Mouse (Mus musculus): ENCODE results near the gene Slpi. TPM values are rescaled to one million over a fixed set of nuclear protein-coding genes. Genes with fewer than 3 reads are reported as not detected.

The Slpi gene
- polyA plus RNA-seq, 1 experiment from 2014 or later, result 0.66 TPM

DNA sequence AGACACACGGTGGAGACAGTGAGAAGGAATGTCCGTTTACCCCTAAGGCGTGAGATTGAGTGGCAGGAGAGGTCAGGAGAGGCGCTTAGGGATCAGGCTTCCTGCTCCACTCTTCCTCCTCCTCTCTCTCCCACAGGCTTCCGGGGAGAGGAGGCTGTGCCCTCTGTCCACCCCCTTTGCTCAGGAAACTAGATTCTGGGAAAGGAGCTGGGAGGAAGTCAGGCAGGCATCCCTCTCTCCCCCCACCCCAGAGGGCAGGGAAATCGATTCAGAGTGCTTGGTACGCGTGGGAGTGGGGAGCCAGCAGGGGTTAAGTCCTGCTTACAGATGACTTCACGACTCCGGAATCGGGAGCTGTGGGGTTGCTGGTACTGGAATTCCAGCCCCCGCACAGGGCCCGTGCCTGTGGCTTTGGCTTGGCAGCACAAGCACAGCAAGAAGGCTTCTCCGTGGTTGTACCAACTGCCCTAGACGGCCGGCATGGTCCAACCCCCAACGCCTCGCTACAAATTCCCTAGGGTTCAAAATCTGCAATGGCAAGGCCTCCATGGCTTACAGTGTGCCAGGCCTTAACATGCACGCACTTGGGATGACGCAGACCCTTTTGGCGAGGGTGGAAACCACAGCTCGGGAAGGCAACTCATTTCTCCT lies 43.8 kb upstream of the Slpi start:
- H3K27ac ChIP-seq (ENCODE audit: low read depth, low read length), result no peak overlapping the region
- no peak overlapping the region for H3K9ac ChIP-seq (ENCODE audit: low read depth, low read length)
- ATAC-seq, result no peak
- 34% methylated on average over 22 of the region's 22 CpGs for WGBS
- H3K4me3 ChIP-seq (ENCODE audit: low read length), result no peak overlapping the region
- no peaks in the 10 kb centered on the region for H3K27me3 ChIP-seq (replicated peaks; ENCODE audit: control insufficient read depth, insufficient read depth, low read length)
- no peak overlapping the region for H3K4me2 ChIP-seq (ENCODE audit: low read length)
- H3K9me3 ChIP-seq (ENCODE audit: control insufficient read depth, low read length), result no peaks in the 10 kb centered on the region
- no peaks in the 10 kb centered on the region for H3K36me3 ChIP-seq (ENCODE audit: control insufficient read depth, insufficient read depth, low read length)
- no peaks in the 10 kb centered on the region for H3K4me1 ChIP-seq (ENCODE audit: control insufficient read depth, insufficient read depth, low read depth, low read length)

DNA sequence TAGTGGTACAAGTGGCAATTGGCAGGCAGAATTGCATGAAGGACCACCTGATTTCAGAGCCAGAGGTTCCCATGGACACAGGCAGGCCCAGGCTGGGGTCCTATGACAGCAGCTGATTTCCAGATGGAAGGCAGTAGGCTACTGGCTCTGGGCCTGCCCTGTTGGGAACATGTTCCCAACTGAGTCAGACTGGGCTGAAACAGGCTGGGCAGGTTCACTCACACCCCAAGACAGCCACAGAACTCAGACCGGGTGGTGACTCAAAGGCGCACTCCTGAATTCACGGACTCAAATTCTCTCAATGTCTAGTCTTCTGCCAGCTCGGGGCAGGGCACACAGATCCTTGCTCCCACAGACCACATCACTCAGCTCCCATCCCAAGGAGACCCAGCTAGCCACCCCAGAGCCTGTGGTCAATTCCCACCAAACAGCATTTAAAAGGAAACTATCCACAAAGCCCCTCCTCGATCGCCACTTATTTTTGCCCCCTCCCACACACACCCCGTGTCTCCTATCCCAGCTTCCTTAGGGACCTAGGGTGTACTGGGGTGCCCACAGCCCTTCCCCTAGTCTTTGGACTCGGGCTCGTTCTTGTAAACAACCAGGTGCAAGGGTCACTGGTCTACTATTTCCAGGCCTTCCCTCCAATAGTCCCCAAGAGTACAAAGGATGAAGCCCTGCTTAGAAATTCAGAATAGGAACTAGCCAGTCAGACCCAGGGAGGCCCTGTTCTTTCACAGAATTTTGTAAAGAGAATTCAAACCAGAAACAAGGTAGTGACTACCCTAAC lies 43.0 kb upstream of the Slpi start:
- ATAC-seq, result no peak
- WGBS, result 65% methylated on average over 9 of the region's 9 CpGs
- H3K4me2 ChIP-seq (ENCODE audit: low read length), result no peak overlapping the region

DNA sequence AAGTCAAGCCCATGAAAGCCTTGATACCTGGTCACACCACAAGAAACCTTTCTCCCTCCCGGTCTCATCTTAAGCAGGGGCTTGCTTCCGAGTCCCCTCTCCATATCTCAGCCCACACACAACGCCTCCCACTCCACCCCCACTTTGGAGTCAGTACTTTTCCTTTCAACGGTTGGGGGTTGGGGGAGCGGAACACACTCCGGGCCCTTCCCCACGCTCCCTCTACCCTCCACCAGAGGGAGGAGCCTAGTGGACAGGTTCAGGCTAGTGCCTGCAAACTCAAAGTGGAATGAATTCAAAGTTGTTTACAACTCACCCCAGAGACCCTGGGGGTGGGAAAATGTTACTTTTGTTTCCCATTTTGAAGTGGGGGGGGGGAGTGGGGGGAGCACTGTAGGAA lies 41.8 kb upstream of the Slpi start:
- H3K9me3 ChIP-seq (ENCODE audit: control insufficient read depth, low read length), result no peaks in the 10 kb centered on the region
- ATAC-seq, result no peak
- H3K27ac ChIP-seq (ENCODE audit: low read depth, low read length), result no peak overlapping the region
- no peak overlapping the region for H3K4me2 ChIP-seq (ENCODE audit: low read length)
- H3K9ac ChIP-seq (ENCODE audit: low read depth, low read length), result no peak overlapping the region
- no peaks in the 10 kb centered on the region for H3K27me3 ChIP-seq (replicated peaks; ENCODE audit: control insufficient read depth, insufficient read depth, low read length)
- WGBS, result 18% methylated on average over 7 of the region's 7 CpGs
- no peaks in the 10 kb centered on the region for H3K4me1 ChIP-seq (ENCODE audit: control insufficient read depth, insufficient read depth, low read depth, low read length)
- H3K4me3 ChIP-seq (ENCODE audit: low read length), result no peak overlapping the region
- H3K36me3 ChIP-seq (ENCODE audit: control insufficient read depth, insufficient read depth, low read length), result no peaks in the 10 kb centered on the region

More for the DNA sequence above, 43.0 kb upstream of the Slpi start:
- Histone ChIP-seq H3K27ac (ENCODE audit: low read depth, low read length) (no peak overlapping the region), H3K4me1 (ENCODE audit: control insufficient read depth, insufficient read depth, low read depth, low read length) (no peaks in the 10 kb centered on the region), H3K9me3 (ENCODE audit: control insufficient read depth, low read length) (no peaks in the 10 kb centered on the region), H3K36me3 (ENCODE audit: control insufficient read depth, insufficient read depth, low read length) (no peaks in the 10 kb centered on the region), H3K9ac (ENCODE audit: low read depth, low read length) (no peak overlapping the region), H3K27me3 (replicated peaks; ENCODE audit: control insufficient read depth, insufficient read depth, low read length) (no peaks in the 10 kb centered on the region), H3K4me3 (ENCODE audit: low read length) (no peak overlapping the region)

DNA sequence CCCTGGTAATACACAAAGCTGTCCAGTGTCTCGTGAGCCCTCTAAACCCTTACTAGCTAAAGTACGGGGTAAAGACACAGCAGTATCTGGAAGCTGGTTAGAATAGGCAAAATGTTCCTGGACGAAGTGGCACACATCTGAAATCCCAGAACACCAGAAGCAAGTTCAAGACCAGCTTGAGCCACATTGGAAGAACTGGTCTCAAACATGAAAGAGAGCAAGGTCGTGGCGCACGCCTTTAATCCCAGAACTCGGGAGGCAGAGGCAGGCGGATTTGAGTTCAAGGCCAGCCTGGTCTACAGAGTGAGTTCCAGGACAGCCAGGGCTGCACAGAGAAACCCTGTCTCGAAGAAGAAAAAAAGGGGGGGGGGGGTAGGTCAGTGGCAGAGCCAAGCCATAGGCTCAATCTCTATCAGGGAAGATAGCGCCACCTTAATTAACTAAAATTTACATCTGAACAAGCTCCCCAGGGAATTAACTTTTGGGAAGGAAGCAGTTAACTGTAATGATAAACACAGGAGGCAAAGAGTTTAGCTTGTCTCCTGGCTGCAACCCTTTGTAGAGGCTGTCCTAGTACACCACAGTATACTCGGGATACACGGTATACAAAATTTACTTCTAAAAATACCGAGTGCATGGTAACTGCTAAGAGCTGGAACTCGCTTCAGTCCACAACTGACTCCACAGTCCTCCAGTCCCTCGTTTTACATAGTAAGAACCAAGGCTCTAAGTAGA lies 41.2 kb upstream of the Slpi start:
- 46% methylated on average over 15 of the region's 15 CpGs for WGBS

GRCm38 (mm10) chr2:164428451-164428850 lies 39.6 kb upstream of the Slpi start:
- Histone ChIP-seq H3K36me3 (ENCODE audit: control insufficient read depth, insufficient read depth, low read length) (no peaks in the 10 kb centered on the region), H3K4me2 (ENCODE audit: low read length) (no peak overlapping the region), H3K4me3 (ENCODE audit: low read length) (no peak overlapping the region), H3K27ac (ENCODE audit: low read depth, low read length) (no peak overlapping the region), H3K27me3 (replicated peaks; ENCODE audit: control insufficient read depth, insufficient read depth, low read length) (no peaks in the 10 kb centered on the region), H3K9ac (ENCODE audit: low read depth, low read length) (no peak overlapping the region), H3K4me1 (ENCODE audit: control insufficient read depth, insufficient read depth, low read depth, low read length) (no peaks in the 10 kb centered on the region), H3K9me3 (ENCODE audit: control insufficient read depth, low read length) (no peaks in the 10 kb centered on the region)
- no peak for ATAC-seq
- WGBS, result 48% methylated on average over 5 of the region's 5 CpGs

More for the DNA sequence above, 41.2 kb upstream of the Slpi start:
- no peak overlapping the region for H3K4me2 ChIP-seq (ENCODE audit: low read length)
- no peaks in the 10 kb centered on the region for H3K4me1 ChIP-seq (ENCODE audit: control insufficient read depth, insufficient read depth, low read depth, low read length)
- H3K4me3 ChIP-seq (ENCODE audit: low read length), result no peak overlapping the region
- no peak for ATAC-seq
- no peaks in the 10 kb centered on the region for H3K9me3 ChIP-seq (ENCODE audit: control insufficient read depth, low read length)
- no peak overlapping the region for H3K27ac ChIP-seq (ENCODE audit: low read depth, low read length)
- H3K36me3 ChIP-seq (ENCODE audit: control insufficient read depth, insufficient read depth, low read length), result no peaks in the 10 kb centered on the region
- H3K9ac ChIP-seq (ENCODE audit: low read depth, low read length), result no peak overlapping the region
- no peaks in the 10 kb centered on the region for H3K27me3 ChIP-seq (replicated peaks; ENCODE audit: control insufficient read depth, insufficient read depth, low read length)

GRCm38 (mm10) chr2:164426952-164427351 lies 38.1 kb upstream of the Slpi start:
- Histone ChIP-seq H3K9me3 (ENCODE audit: control insufficient read depth, low read length) (no peaks in the 10 kb centered on the region), H3K4me3 (ENCODE audit: low read length) (no peak overlapping the region), H3K27me3 (replicated peaks; ENCODE audit: control insufficient read depth, insufficient read depth, low read length) (no peaks in the 10 kb centered on the region), H3K4me2 (ENCODE audit: low read length) (no peak overlapping the region), H3K36me3 (ENCODE audit: control insufficient read depth, insufficient read depth, low read length) (no peaks in the 10 kb centered on the region), H3K4me1 (ENCODE audit: control insufficient read depth, insufficient read depth, low read depth, low read length) (no peaks in the 10 kb centered on the region), H3K27ac (ENCODE audit: low read depth, low read length) (no peak overlapping the region), H3K9ac (ENCODE audit: low read depth, low read length) (no peak overlapping the region)
- 86% methylated on average over 5 of the region's 5 CpGs for WGBS
- no peak for ATAC-seq

DNA sequence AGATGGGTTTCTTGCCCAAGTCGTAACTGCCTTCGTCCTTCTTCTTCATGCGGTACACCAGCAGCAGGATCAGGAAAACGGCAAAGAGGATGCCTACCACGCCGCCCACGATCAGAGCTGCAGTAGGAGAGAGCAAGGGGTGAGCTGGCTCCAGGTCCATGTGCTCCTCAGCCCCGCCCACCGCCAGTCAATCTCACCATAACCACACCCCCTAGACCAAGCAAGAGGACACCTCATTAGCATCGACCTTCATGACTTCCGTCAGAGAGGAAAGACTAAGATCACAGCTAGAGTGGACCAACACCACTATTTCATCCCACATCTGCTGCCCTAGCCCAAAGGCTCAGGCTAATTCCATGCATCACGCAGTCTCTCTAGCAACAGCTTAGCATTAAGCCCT lies 37.2 kb upstream of the Slpi start:
- no peaks in the 10 kb centered on the region for H3K4me1 ChIP-seq (ENCODE audit: control insufficient read depth, insufficient read depth, low read depth, low read length)
- 34% methylated on average over 12 of the region's 12 CpGs for WGBS
- no peaks in the 10 kb centered on the region for H3K9me3 ChIP-seq (ENCODE audit: control insufficient read depth, low read length)
- no peaks in the 10 kb centered on the region for H3K36me3 ChIP-seq (ENCODE audit: control insufficient read depth, insufficient read depth, low read length)
- no peak overlapping the region for H3K9ac ChIP-seq (ENCODE audit: low read depth, low read length)
- H3K27me3 ChIP-seq (replicated peaks; ENCODE audit: control insufficient read depth, insufficient read depth, low read length), result no peaks in the 10 kb centered on the region
- no peak overlapping the region for H3K4me3 ChIP-seq (ENCODE audit: low read length)
- H3K4me2 ChIP-seq (ENCODE audit: low read length), result no peak overlapping the region
- ATAC-seq, result no peak
- H3K27ac ChIP-seq (ENCODE audit: low read depth, low read length), result no peak overlapping the region

DNA sequence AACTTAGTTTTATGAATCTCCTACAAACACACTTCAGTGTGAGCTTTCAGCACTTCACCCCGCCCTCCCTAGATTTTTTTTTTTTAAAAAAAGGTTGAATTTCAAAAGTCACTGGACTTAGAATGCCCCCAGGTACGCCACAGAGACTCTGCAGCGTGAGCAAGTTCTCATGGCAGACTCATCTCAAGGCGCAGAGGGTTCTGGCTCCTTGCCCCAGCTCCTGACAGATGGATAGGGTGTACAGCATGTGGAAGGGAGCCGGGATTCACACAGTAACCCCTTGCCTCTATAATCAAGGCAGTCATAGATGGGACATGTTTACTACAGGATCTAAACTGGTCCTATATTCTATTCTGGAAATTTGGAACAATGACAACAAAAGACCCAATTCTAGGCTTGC lies 36.5 kb upstream of the Slpi start:
- Histone ChIP-seq H3K4me3 (ENCODE audit: low read length) (no peak overlapping the region), H3K9ac (ENCODE audit: low read depth, low read length) (no peak overlapping the region), H3K4me2 (ENCODE audit: low read length) (no peak overlapping the region), H3K36me3 (ENCODE audit: control insufficient read depth, insufficient read depth, low read length) (no peaks in the 10 kb centered on the region), H3K27ac (ENCODE audit: low read depth, low read length) (no peak overlapping the region), H3K27me3 (replicated peaks; ENCODE audit: control insufficient read depth, insufficient read depth, low read length) (no peaks in the 10 kb centered on the region), H3K9me3 (ENCODE audit: control insufficient read depth, low read length) (no peaks in the 10 kb centered on the region), H3K4me1 (ENCODE audit: control insufficient read depth, insufficient read depth, low read depth, low read length) (no peaks in the 10 kb centered on the region)
- no peak for ATAC-seq
- 82% methylated on average over 5 of the region's 5 CpGs for WGBS

DNA sequence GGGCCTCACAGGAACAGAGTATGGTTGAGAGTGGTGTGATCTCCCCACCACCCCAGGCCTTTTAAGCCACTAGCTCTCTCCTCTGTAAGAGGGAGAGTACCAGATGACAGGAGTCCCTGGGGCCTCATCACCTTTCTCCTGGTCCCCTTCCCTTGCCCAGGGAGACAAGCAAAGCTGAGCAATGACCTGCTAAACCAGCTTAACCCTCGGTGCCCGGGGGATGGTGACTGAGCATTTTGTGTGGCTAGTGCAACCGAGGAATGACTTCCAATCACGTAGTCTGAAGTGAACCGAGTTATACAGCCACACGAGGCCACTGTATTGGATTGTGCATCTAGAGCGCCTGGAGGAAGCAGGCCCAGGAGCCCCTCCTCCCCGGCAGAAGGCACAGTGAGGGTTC lies 35.5 kb upstream of the Slpi start:
- no peak overlapping the region for H3K27ac ChIP-seq (ENCODE audit: low read depth, low read length)
- 90% methylated on average over 8 of the region's 8 CpGs for WGBS
- no peak for ATAC-seq

More for the DNA sequence above, 35.5 kb upstream of the Slpi start:
- no peak overlapping the region for H3K9ac ChIP-seq (ENCODE audit: low read depth, low read length)
- H3K4me3 ChIP-seq (ENCODE audit: low read length), result no peak overlapping the region
- no peak overlapping the region for H3K4me2 ChIP-seq (ENCODE audit: low read length)
- no peaks in the 10 kb centered on the region for H3K36me3 ChIP-seq (ENCODE audit: control insufficient read depth, insufficient read depth, low read length)
- H3K4me1 ChIP-seq (ENCODE audit: control insufficient read depth, insufficient read depth, low read depth, low read length), result no peaks in the 10 kb centered on the region
- H3K27me3 ChIP-seq (replicated peaks; ENCODE audit: control insufficient read depth, insufficient read depth, low read length), result no peaks in the 10 kb centered on the region
- H3K9me3 ChIP-seq (ENCODE audit: control insufficient read depth, low read length), result no peaks in the 10 kb centered on the region

All from hindbrain, embryonic 16.5 days (tissue).